Mouse (Mus musculus) midbrain, embryonic 16.5 days (tissue): ENCODE results near the gene Pou6f1. TPM values are rescaled to one million over a fixed set of nuclear protein-coding genes. Genes with fewer than 3 reads are reported as not detected.
"Not testable (repeated sequence)": the region's sequence is repeated elsewhere in the genome, so short reads cannot be mapped to it uniquely, and the experiment has no call there.

Experiments used
- ATAC-seq: fragments of 200-750 bp; cut with Nextera tagmentation; 2 replicates; pipeline ENCODE4 v1.8.0; 2017; ENCODE audit warnings: moderate TSS enrichment
- H3K27ac ChIP-seq: fragments of 300-500 bp; sonication (generic); 2 replicates; pipeline ENCODE4 v1.5.1; 2014; ENCODE audit warnings: mild to moderate bottlenecking, low read length, mixed read lengths
- H3K27me3 ChIP-seq: fragments of 300-500 bp; sonication (generic); 2 replicates; pipeline ENCODE4 v1.6.1; 2014; ENCODE audit warnings: low read depth, low read length, mixed read lengths; ENCODE audit not compliant: control insufficient read depth, insufficient read depth
- H3K36me3 ChIP-seq: fragments of 300-500 bp; sonication (generic); 2 replicates; pipeline ENCODE4 v1.6.1; 2014; ENCODE audit warnings: mild to moderate bottlenecking, low read length, moderate library complexity, mixed read lengths; ENCODE audit not compliant: control insufficient read depth, insufficient read depth
- H3K4me1 ChIP-seq: fragments of 300-500 bp; sonication (generic); 2 replicates; pipeline ENCODE4 v1.6.1; 2014; ENCODE audit warnings: mild to moderate bottlenecking, low read length, mixed read lengths; ENCODE audit not compliant: control insufficient read depth, insufficient read depth
- H3K4me2 ChIP-seq: fragments of 300-500 bp; sonication (generic); 2 replicates; pipeline ENCODE4 v1.6.1; 2014; ENCODE audit warnings: mild to moderate bottlenecking, low read length, mixed read lengths
- H3K4me3 ChIP-seq: fragments of 300-500 bp; sonication (generic); 2 replicates; pipeline ENCODE4 v1.5.1; 2014; ENCODE audit warnings: low read depth, mild to moderate bottlenecking, low read length, moderate library complexity, mixed read lengths
- H3K9ac ChIP-seq: fragments of 300-500 bp; sonication (generic); 2 replicates; pipeline ENCODE4 v1.6.1; 2014; ENCODE audit warnings: low read depth, low read length, mixed read lengths
- H3K9me3 ChIP-seq: fragments of 300-500 bp; sonication (generic); replicated peaks from 2 replicates; pipeline ENCODE4 v1.6.1; 2014; ENCODE audit warnings: mild to moderate bottlenecking, low read length, mixed read lengths; ENCODE audit not compliant: control insufficient read depth, poor library complexity, severe bottlenecking
- WGBS: fragments of 180-500 bp; shearing (Covaris S2); extraction: QIAGEN DNeasy Blood & Tissue Kit; methylation state at CpG from one replicate; pipeline ENCODE4 v1.1.7; 2014; 5-methylcytosine and 5-hydroxymethylcytosine counted together
- microRNA-seq: library from miRNA; unstranded; fragments of <30 nt; microRNA quantifications from one replicate; pipeline ENCODE4, GENCODE M21; 2017
- polyA plus RNA-seq: library from polyadenylated mRNA; unstranded; fragments of >200 nt; fragmentation: Nextera tagmentation; extraction: Ambion mirVana; gene quantifications from 2 replicates; pipeline ENCODE4 v1.2.1, GENCODE M21; 2015

The Pou6f1 gene
- polyA plus RNA-seq, 1 experiment from 2014 or later, result 33.1 TPM

- 97% methylated on average over 25 of the region's 28 CpGs for WGBS
- not testable (repeated sequence) for H3K36me3 ChIP-seq, H3K9me3 ChIP-seq, ATAC-seq, H3K4me1 ChIP-seq, H3K27me3 ChIP-seq, H3K4me3 ChIP-seq, H3K4me2 ChIP-seq, H3K27ac ChIP-seq, H3K9ac ChIP-seq
Observed at GRCm38 (mm10) chr15:100542876-100543650, 56.7 kb downstream of the Pou6f1 start.

GRCm38 (mm10) chr15:100541426-100541825, 58.4 kb downstream of the Pou6f1 start:
- WGBS, result 94% methylated on average over 4 of the region's 4 CpGs
- no peak overlapping the region for H3K4me3 ChIP-seq
- H3K36me3 ChIP-seq, result no peaks in the 10 kb centered on the region
- H3K9ac ChIP-seq, result no peak overlapping the region
- H3K27ac ChIP-seq, result no peak overlapping the region
- H3K27me3 ChIP-seq, result no peaks in the 10 kb centered on the region
- H3K9me3 ChIP-seq, result no peaks in the 10 kb centered on the region
- H3K4me1 ChIP-seq, result no peaks in the 10 kb centered on the region
- no peak for ATAC-seq
- no peak overlapping the region for H3K4me2 ChIP-seq

- ATAC-seq, H3K4me1 ChIP-seq, H3K9me3 ChIP-seq, H3K9ac ChIP-seq, H3K36me3 ChIP-seq, H3K27me3 ChIP-seq, H3K4me2 ChIP-seq, H3K27ac ChIP-seq, H3K4me3 ChIP-seq: not testable (repeated sequence)
- 86% methylated on average over 1 of the region's 1 CpGs for WGBS
Observed at GRCm38 (mm10) chr15:100541001-100541400, 58.8 kb downstream of the Pou6f1 start.

GRCm38 (mm10) chr15:100539411-100539810, 60.4 kb downstream of the Pou6f1 start:
- Histone ChIP-seq H3K27me3 (no peaks in the 10 kb centered on the region), H3K4me1 (no peaks in the 10 kb centered on the region), H3K9me3 (no peaks in the 10 kb centered on the region), H3K27ac (no peak overlapping the region), H3K4me3 (no peak overlapping the region), H3K9ac (no peak overlapping the region), H3K36me3 (peaks cover 5% of the 10 kb centered on the region; the same call in 1 of the 2 replicates), H3K4me2 (no peak overlapping the region)
- ATAC-seq, result no peak
- WGBS, result 94% methylated on average over 9 of the region's 9 CpGs

GRCm38 (mm10) chr15:100537913-100538312, 61.9 kb downstream of the Pou6f1 start:
- Histone ChIP-seq H3K4me2 (no peak overlapping the region), H3K27ac (no peak overlapping the region), H3K9ac (no peak overlapping the region), H3K4me1 (no peaks in the 10 kb centered on the region), H3K36me3 (peaks cover 5% of the 10 kb centered on the region; the same call in 1 of the 2 replicates), H3K9me3 (no peaks in the 10 kb centered on the region), H3K4me3 (no peak overlapping the region), H3K27me3 (no peaks in the 10 kb centered on the region)
- WGBS, result 89% methylated on average over 6 of the region's 6 CpGs
- ATAC-seq, result no peak

GRCm38 (mm10) chr15:100527900-100528299, 71.9 kb downstream of the Pou6f1 start:
- no peak overlapping the region for H3K9ac ChIP-seq
- no peak for ATAC-seq
- H3K4me2 ChIP-seq, result no peak overlapping the region
- WGBS, result 89% methylated on average over 5 of the region's 5 CpGs
- no peak overlapping the region for H3K27ac ChIP-seq
- no peaks in the 10 kb centered on the region for H3K4me1 ChIP-seq
- no peaks in the 10 kb centered on the region for H3K27me3 ChIP-seq
- no peaks in the 10 kb centered on the region for H3K9me3 ChIP-seq
- no peak overlapping the region for H3K4me3 ChIP-seq
- no peaks in the 10 kb centered on the region for H3K36me3 ChIP-seq

GRCm38 (mm10) chr15:100525405-100525804, 74.4 kb downstream of the Pou6f1 start:
- Histone ChIP-seq H3K4me1 (no peaks in the 10 kb centered on the region), H3K9ac (no peak overlapping the region), H3K9me3 (no peaks in the 10 kb centered on the region), H3K4me3 (no peak overlapping the region), H3K27me3 (no peaks in the 10 kb centered on the region), H3K36me3 (0 out of 2 replicates have a peak, but pooled peaks cover 2% of the 10 kb centered on the region), H3K27ac (no peak overlapping the region), H3K4me2 (no peak overlapping the region)
- 96% methylated on average over 14 of the region's 14 CpGs for WGBS
- no peak for ATAC-seq

Small RNA genes lying within 50 kb of the gene (microRNA-seq; reads per million reads assigned to microRNA genes)
- not detected for gene Mir6961

Other genes with a start within 250 kb of the Pou6f1 start
- gene Methig1, start 246.8 kb downstream of the Pou6f1 start, polyA plus RNA-seq, result not detected in 2 replicates
- gene Mettl7a2, start 246.8 kb downstream of the Pou6f1 start, polyA plus RNA-seq, result not detected in 2 replicates
- not detected in 2 replicates for gene Higd1c, start 235.4 kb downstream of the Pou6f1 start, polyA plus RNA-seq
- 0.10 TPM in 2 replicates for gene Gm5475, start 177.8 kb downstream of the Pou6f1 start, polyA plus RNA-seq
- gene Slc11a2, start 174.9 kb downstream of the Pou6f1 start, polyA plus RNA-seq, result 23.7 and 24.8 TPM in 2 replicates
- 57.4 and 57.5 TPM in 2 replicates for gene Letmd1, start 131.0 kb downstream of the Pou6f1 start, polyA plus RNA-seq
- 48.1 and 51.3 TPM in 2 replicates for gene Csrnp2, start 104.5 kb downstream of the Pou6f1 start, polyA plus RNA-seq
- 38.6 and 43.0 TPM in 2 replicates for gene Tfcp2, start 48.0 kb downstream of the Pou6f1 start, polyA plus RNA-seq
- gene Dazap2, start 15.4 kb upstream of the Pou6f1 start, polyA plus RNA-seq, result 109 and 115 TPM in 2 replicates
- 3.2 and 3.4 TPM in 2 replicates for gene Smagp, start 37.0 kb upstream of the Pou6f1 start, polyA plus RNA-seq
- 1.2 and 1.4 TPM in 2 replicates for gene Bin2, start 69.6 kb upstream of the Pou6f1 start, polyA plus RNA-seq
- gene Cela1, start 87.9 kb upstream of the Pou6f1 start, polyA plus RNA-seq, result 0.68 and 0.85 TPM in 2 replicates
- 0.19 and 0.24 TPM in 2 replicates for gene Galnt6, start 129.4 kb upstream of the Pou6f1 start, polyA plus RNA-seq
- gene Slc4a8, start 161.8 kb upstream of the Pou6f1 start, polyA plus RNA-seq, result 30.5 and 31.1 TPM in 2 replicates